Mouse (Mus musculus) brain, embryonic 14.5 days (tissue): Measurements from ENCODE around the gene Ttc41. TPM values are rescaled to one million over a fixed set of nuclear protein-coding genes. Genes with fewer than 3 reads are reported as not detected.
A peak's percentile ranks its signal among the peaks of the same experiment; 100 is the strongest.

Experiments used
- DNase-seq: peaks from one replicate; pipeline ENCODE4 v3.0.0-alpha.2; 2011; ENCODE audit warnings: low read depth
- CTCF ChIP-seq: fragments of 200-500 bp; IDR thresholded peaks from 2 replicates; pipeline ENCODE4 v1.5.1; 2012; ENCODE audit warnings: inconsistent platforms, mild to moderate bottlenecking, moderate library complexity, borderline replicate concordance; ENCODE audit not compliant: insufficient read depth, insufficient read length; ENCODE audit errors: extremely low read depth
- POLR2A ChIP-seq: fragments of 200-500 bp; IDR thresholded peaks from 2 replicates; pipeline ENCODE4 v1.6.1; 2012; ENCODE audit warnings: mild to moderate bottlenecking, inconsistent platforms, borderline replicate concordance; ENCODE audit not compliant: poor library complexity, insufficient read depth, insufficient read length, severe bottlenecking; ENCODE audit errors: extremely low read depth
- polyA plus RNA-seq: library from polyadenylated mRNA; depleted of rRNA; stranded (reverse); fragments of >200 nt; gene quantifications from 2 replicates; pipeline ENCODE4 v1.2.3, GENCODE M21; 2012; rRNA removed

Ttc41 gene
- polyA plus RNA-seq, 1 experiment, result 2.7 TPM

GRCm38 (mm10) chr10:86815133-86815532, 109.5 kb downstream of the Ttc41 start:
- DNase-seq, result no peak
- TF ChIP-seq CTCF, result no peak
- TF ChIP-seq POLR2A, result no peak

GRCm38 (mm10) chr10:86819649-86820165, 114.1 kb downstream of the Ttc41 start:
- DNase-seq, result peak; percentile 85
- TF ChIP-seq POLR2A (no peak), CTCF (no peak)

- no peak for DNase-seq
- TF ChIP-seq POLR2A, result no peak
- TF ChIP-seq CTCF, result no peak
Observed at GRCm38 (mm10) chr10:86821014-86821413, 115.4 kb downstream of the Ttc41 start.

- no peak for DNase-seq
Observed at GRCm38 (mm10) chr10:86824093-86824492, 118.5 kb downstream of the Ttc41 start.

GRCm38 (mm10) chr10:86824871-86825270, 119.3 kb downstream of the Ttc41 start:
- TF ChIP-seq POLR2A, result no peak
- TF ChIP-seq CTCF, result no peak
- peak; percentile 40 for DNase-seq

More at GRCm38 (mm10) chr10:86824093-86824492, 118.5 kb downstream of the Ttc41 start:
- TF ChIP-seq CTCF, result peak; percentile 33; the same call in 1 of the 2 replicates
- TF ChIP-seq POLR2A, result no peak

- no peak for DNase-seq
- TF ChIP-seq POLR2A (no peak), CTCF (no peak)
Observed at GRCm38 (mm10) chr10:86825871-86826522, 120.4 kb downstream of the Ttc41 start.

Other genes starting within 250 kb of the Ttc41 start
- gene Syn3, start 206.9 kb upstream of the Ttc41 start, polyA plus RNA-seq, result 10.4 and 25.2 TPM in 2 replicates
- 138 and 180 TPM in 2 replicates for gene Hsp90b1, start 302 bp upstream of the Ttc41 start, polyA plus RNA-seq
- 0.06 TPM in 1 of 2 replicates, not detected in the other for gene Gm49358, start 58.2 kb downstream of the Ttc41 start, polyA plus RNA-seq
- 37.5 and 47.7 TPM in 2 replicates for gene Nt5dc3, start 73.2 kb downstream of the Ttc41 start, polyA plus RNA-seq